In the genomic region with DNA sequence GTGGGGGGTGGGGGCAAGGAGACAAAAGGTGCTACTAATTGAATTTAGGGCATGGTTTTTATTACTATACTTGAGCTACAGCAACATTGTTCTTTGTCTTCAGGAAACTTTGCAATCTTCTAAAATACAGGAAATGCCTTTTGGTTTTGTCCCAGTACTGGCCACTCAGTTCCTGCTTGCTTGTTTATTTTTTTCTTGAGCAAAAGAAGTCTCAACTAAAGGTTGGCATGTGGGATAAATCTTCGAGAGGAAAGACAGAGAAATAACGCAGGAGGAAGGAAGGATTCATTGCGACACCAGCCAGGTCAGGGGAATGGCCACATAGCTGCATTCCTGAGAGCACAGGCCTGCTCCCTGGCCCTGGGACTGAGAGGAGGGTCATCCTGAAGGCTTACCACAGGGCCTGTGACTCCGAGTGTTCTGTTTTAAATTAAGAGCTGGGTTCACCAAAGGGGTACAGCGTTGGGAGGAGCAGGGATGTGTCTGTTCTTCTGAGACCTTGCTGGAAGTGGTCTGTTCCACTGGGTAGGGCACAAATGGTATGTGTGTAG, we compare ENCODE assay signal across 12 mouse cellular contexts.
A peak's percentile ranks its signal among the peaks of the same experiment; 100 is the strongest.
DNase-seq lines count a peak whose midpoint lies in the region; ATAC-seq and TF ChIP-seq lines count a peak whose summit lies in the region.
"Had no signal": no experiment of that assay in that cellular context is flagged by ENCODE, and none has a peak within 500 bp of the region (broad histone marks: within the 10 kb centered on the region; RNA-seq: fewer than 3 reads in every experiment).

No protein-coding gene starts in this region.

- 38% methylated on average over 5 of the region's 5 CpGs for WGBS in liver, adult 2 months
- 26% methylated on average over 5 of the region's 5 CpGs for WGBS in neural tube, embryonic 15.5 days

- peaks cover 2% of the 10 kb centered on the region for H3K4me1 ChIP-seq in liver, adult 2 months (ENCODE audit: control insufficient read depth, insufficient read depth, low read length)
- H3K4me1 ChIP-seq in neural tube, embryonic 15.5 days: peaks cover 12% of the 10 kb centered on the region
- H3K4me1 ChIP-seq: midbrain, embryonic 12.5 days had no signal

- peak; percentile 56 for ATAC-seq in granulocyte monocyte progenitor cell, adult 5-6 weeks (replicated peaks; ENCODE audit: poor library complexity, severe bottlenecking)
- no peak for ATAC-seq in neural tube, embryonic 15.5 days (ENCODE audit: low FRiP score)
- ATAC-seq: forebrain, embryonic 14.5 days had no signal

- no peak for TF ChIP-seq CTCF in liver, adult 2 months (IDR thresholded peaks at IDR 0.05; ENCODE audit: low read depth, low read length)

- DNase-seq in adrenal gland, adult (ENCODE audit: inconsistent age in 2 of 2, low spot score in 1 of 2): peak; percentile 45 to 73
- DNase-seq in adrenal gland, postnatal 4 days (ENCODE audit: low spot score in 2 of 2): no peak
- peak; percentile 24 for DNase-seq in adrenal gland, postnatal 10 days
- peak; percentile 22 for DNase-seq in liver, adult 2 months (ENCODE audit: extremely low read depth, low read depth, low spot score)
- DNase-seq in left cerebral cortex, adult 8-10 months (ENCODE audit: low spot score in 2 of 2): no peak
- no peak for DNase-seq in spleen, postnatal 10 days (ENCODE audit: low spot score in 2 of 2)
- DNase-seq: cerebellum, adult 11 months; layer of hippocampus, postnatal 36 days had no signal

- no peaks in the 10 kb centered on the region for H3K79me2 ChIP-seq in liver, adult 2 months (ENCODE audit: control insufficient read depth, insufficient read depth, low read length)

- TF ChIP-seq POLR2A in liver, adult 2 months (IDR thresholded peaks at IDR 0.05; ENCODE audit: extremely low read depth, insufficient read depth, low read length): no peak

- no peaks in the 10 kb centered on the region for H3K9me3 ChIP-seq in neural tube, embryonic 15.5 days (replicated peaks)
- H3K9me3 ChIP-seq: midbrain, embryonic 12.5 days had no signal

- no peak overlapping the region for H3K4me2 ChIP-seq in neural tube, embryonic 15.5 days
- H3K4me2 ChIP-seq: midbrain, embryonic 12.5 days had no signal

- no peak overlapping the region for H3K9ac ChIP-seq in liver, adult 2 months (ENCODE audit: low read depth, low read length)
- H3K9ac ChIP-seq in neural tube, embryonic 15.5 days (replicated peaks): no peak overlapping the region
- H3K9ac ChIP-seq: midbrain, embryonic 12.5 days had no signal

- no peak overlapping the region; the same call in 1 of the 2 replicates for H3K27ac ChIP-seq in liver, adult 2 months (replicated peaks; ENCODE audit: insufficient read depth, low read depth, low read length)
- H3K27ac ChIP-seq in neural tube, embryonic 15.5 days (replicated peaks): no peak overlapping the region
- H3K27ac ChIP-seq: midbrain, embryonic 12.5 days had no signal

- H3K36me3 ChIP-seq in liver, adult 2 months (ENCODE audit: control insufficient read depth, insufficient read depth, low read length): no peaks in the 10 kb centered on the region
- H3K36me3 ChIP-seq in neural tube, embryonic 15.5 days: no peaks in the 10 kb centered on the region
- H3K36me3 ChIP-seq: midbrain, embryonic 12.5 days had no signal

- no peaks in the 10 kb centered on the region for H3K27me3 ChIP-seq in liver, adult 2 months (ENCODE audit: control insufficient read depth, insufficient read depth, low read length)
- no peaks in the 10 kb centered on the region for H3K27me3 ChIP-seq in neural tube, embryonic 15.5 days (replicated peaks)
- H3K27me3 ChIP-seq: midbrain, embryonic 12.5 days had no signal

- no peak overlapping the region for H3K4me3 ChIP-seq in liver, adult 2 months (ENCODE audit: insufficient read depth, low read depth, low read length)
- H3K4me3 ChIP-seq in neural tube, embryonic 15.5 days (replicated peaks): no peak overlapping the region
- H3K4me3 ChIP-seq: midbrain, embryonic 12.5 days had no signal

Comparison
In these comparisons a context has a peak if more than half of its experiments do, and no peak if none do; other contexts are left out.
1. DNase-seq: peak in adrenal gland, adult (2 of 2), adrenal gland, postnatal 10 days (single experiment) and liver, adult 2 months (single experiment); none in adrenal gland, postnatal 4 days (0 of 2), left cerebral cortex, adult 8-10 months (0 of 2) and spleen, postnatal 10 days (0 of 2).